Comparison of ENCODE assay signal across 8 mouse cellular contexts in genomic region chr9:33856169-33856568, GRCm38 (mm10).
A peak's percentile ranks its signal among the peaks of the same experiment; 100 is the strongest.
DNase-seq lines count a peak whose midpoint lies in the region; ATAC-seq and TF ChIP-seq lines count a peak whose summit lies in the region.

No protein-coding gene starts in this region.

- no peaks in the 10 kb centered on the region for H3K36me3 ChIP-seq in forebrain, embryonic 14.5 days (ENCODE audit: control insufficient read depth, insufficient read depth, low read length)
- no peaks in the 10 kb centered on the region for H3K36me3 ChIP-seq in forebrain, embryonic 13.5 days (ENCODE audit: poor library complexity, severe bottlenecking)
- H3K36me3 ChIP-seq in liver, embryonic 12.5 days: no peaks in the 10 kb centered on the region
- no peaks in the 10 kb centered on the region for H3K36me3 ChIP-seq in kidney, postnatal 0 days (ENCODE audit: insufficient read depth, low read length)

- no peaks in the 10 kb centered on the region for H3K4me1 ChIP-seq in forebrain, embryonic 14.5 days (ENCODE audit: control insufficient read depth, insufficient read depth, low read length)
- no peaks in the 10 kb centered on the region for H3K4me1 ChIP-seq in forebrain, embryonic 13.5 days
- H3K4me1 ChIP-seq in liver, embryonic 12.5 days: no peaks in the 10 kb centered on the region
- H3K4me1 ChIP-seq in kidney, postnatal 0 days (replicated peaks; ENCODE audit: insufficient read depth, low read length): no peaks in the 10 kb centered on the region

- H3K4me3 ChIP-seq in forebrain, embryonic 14.5 days (ENCODE audit: low read depth, low read length): no peak overlapping the region
- H3K4me3 ChIP-seq in forebrain, embryonic 13.5 days: no peak overlapping the region
- H3K4me3 ChIP-seq in liver, embryonic 12.5 days: no peak overlapping the region
- H3K4me3 ChIP-seq in kidney, postnatal 0 days (replicated peaks; ENCODE audit: low read depth, low read length): no peak overlapping the region

- no peaks in the 10 kb centered on the region for H3K9me3 ChIP-seq in forebrain, embryonic 14.5 days (replicated peaks; ENCODE audit: control insufficient read depth, low read length)
- no peaks in the 10 kb centered on the region for H3K9me3 ChIP-seq in forebrain, embryonic 13.5 days (replicated peaks)
- H3K9me3 ChIP-seq in liver, embryonic 12.5 days (replicated peaks): no peaks in the 10 kb centered on the region
- no peaks in the 10 kb centered on the region for H3K9me3 ChIP-seq in kidney, postnatal 0 days (replicated peaks; ENCODE audit: low read length)

- no peak overlapping the region for H3K4me2 ChIP-seq in forebrain, embryonic 14.5 days (ENCODE audit: low read length)
- H3K4me2 ChIP-seq in forebrain, embryonic 13.5 days: no peak overlapping the region
- H3K4me2 ChIP-seq in liver, embryonic 12.5 days: no peak overlapping the region
- no peak overlapping the region for H3K4me2 ChIP-seq in kidney, postnatal 0 days (ENCODE audit: low read length)

- WGBS in forebrain, embryonic 14.5 days: 46% methylated on average over 2 of the region's 2 CpGs
- WGBS in forebrain, embryonic 13.5 days: 33% methylated on average over 2 of the region's 2 CpGs
- 24% methylated on average over 2 of the region's 2 CpGs for WGBS in liver, embryonic 12.5 days (ENCODE audit: insufficient replicate concordance)
- WGBS in kidney, postnatal 0 days: 20% methylated on average over 2 of the region's 2 CpGs

- no peak overlapping the region for H3K27ac ChIP-seq in forebrain, embryonic 14.5 days (ENCODE audit: low read depth, low read length)
- no peak overlapping the region for H3K27ac ChIP-seq in forebrain, embryonic 13.5 days
- no peak overlapping the region for H3K27ac ChIP-seq in liver, embryonic 12.5 days
- H3K27ac ChIP-seq in kidney, postnatal 0 days: no peak overlapping the region

- peak; percentile 41 for DNase-seq in forebrain, embryonic 14.5 days (ENCODE audit: low spot score)
- peak; percentile 5 for DNase-seq in liver
- DNase-seq in adrenal gland, postnatal 10 days: peak; percentile 49
- DNase-seq in kidney, postnatal 0 days (ENCODE audit: low spot score): peak; percentile 78
- DNase-seq in retina, postnatal 1 day: peak; percentile 40

- TF ChIP-seq CTCF in kidney, postnatal 0 days (IDR thresholded peaks at IDR 0.05; ENCODE audit: low read depth): peak; percentile 71

- no peak overlapping the region for H3K9ac ChIP-seq in forebrain, embryonic 14.5 days (ENCODE audit: low read length)
- no peak overlapping the region for H3K9ac ChIP-seq in forebrain, embryonic 13.5 days
- no peak overlapping the region for H3K9ac ChIP-seq in liver, embryonic 12.5 days
- no peak overlapping the region for H3K9ac ChIP-seq in kidney, postnatal 0 days (ENCODE audit: low read depth, low read length)

- ATAC-seq in forebrain, embryonic 14.5 days: no peak
- no peak for ATAC-seq in forebrain, embryonic 13.5 days
- ATAC-seq in liver, embryonic 12.5 days: no peak
- no peak for ATAC-seq in kidney, postnatal 0 days (replicated peaks; ENCODE audit: low FRiP score, low read depth)
- no peak for ATAC-seq in megakaryocyte progenitor cell, adult 5-6 weeks (replicated peaks; ENCODE audit: poor library complexity)

- H3K27me3 ChIP-seq in forebrain, embryonic 14.5 days (replicated peaks; ENCODE audit: control insufficient read depth, insufficient read depth, low read length): no peaks in the 10 kb centered on the region
- H3K27me3 ChIP-seq in forebrain, embryonic 13.5 days: no peaks in the 10 kb centered on the region
- no peaks in the 10 kb centered on the region for H3K27me3 ChIP-seq in liver, embryonic 12.5 days (replicated peaks)
- no peaks in the 10 kb centered on the region for H3K27me3 ChIP-seq in kidney, postnatal 0 days (ENCODE audit: insufficient read depth, low read length)

Comparison
In these comparisons a context has a peak if more than half of its experiments do, and no peak if none do; other contexts are left out.
1. DNase-seq: peak in every context shown above with its lines; median percentile 78 in kidney, postnatal 0 days; 49 in adrenal gland, postnatal 10 days; 41 in forebrain, embryonic 14.5 days; 40 in retina, postnatal 1 day; 5 in liver.